Mouse (Mus musculus) testis, adult 2 months (tissue): Measurements from ENCODE around the gene Gnptab. TPM values are rescaled to one million over a fixed set of nuclear protein-coding genes. Genes with fewer than 3 reads are reported as not detected.
"Not testable (repeated sequence)": the region's sequence is repeated elsewhere in the genome, so short reads cannot be mapped to it uniquely, and the experiment has no call there.

ENCODE experiments used
- H3K27ac ChIP-seq: fragments of 200-500 bp; 2 replicates; pipeline ENCODE4 v1.5.1; 2012; ENCODE audit warnings: low read depth, low read length; ENCODE audit not compliant: control insufficient read depth, insufficient read depth
- H3K27me3 ChIP-seq: fragments of 200-500 bp; 2 replicates; pipeline ENCODE4 v1.6.1; 2012; ENCODE audit warnings: mild to moderate bottlenecking, low read length, moderate library complexity; ENCODE audit not compliant: control insufficient read depth, insufficient read depth
- H3K36me3 ChIP-seq: fragments of 200-500 bp; 2 replicates; pipeline ENCODE4 v1.6.1; 2012; ENCODE audit warnings: mild to moderate bottlenecking, low read length; ENCODE audit not compliant: control insufficient read depth, insufficient read depth
- H3K4me1 ChIP-seq: fragments of 200-500 bp; 2 replicates; pipeline ENCODE4 v1.6.1; 2012; ENCODE audit warnings: low read length; ENCODE audit not compliant: control insufficient read depth, insufficient read depth
- H3K4me3 ChIP-seq: fragments of 200-500 bp; 2 replicates; pipeline ENCODE4 v1.5.1; 2012; ENCODE audit warnings: low read depth, mild to moderate bottlenecking, low read length, moderate library complexity, mixed read lengths; ENCODE audit not compliant: control insufficient read depth
- CTCF ChIP-seq: fragments of 200-500 bp; IDR thresholded peaks from 2 replicates; pipeline ENCODE4 v1.5.1; 2012; ENCODE audit warnings: low read depth, mild to moderate bottlenecking, inconsistent platforms, low read length, moderate library complexity; ENCODE audit not compliant: control insufficient read depth, insufficient read depth, insufficient replicate concordance
- POLR2A ChIP-seq: fragments of 200-500 bp; IDR thresholded peaks from 2 replicates; pipeline ENCODE4 v1.6.1; 2012; ENCODE audit warnings: low read depth, mild to moderate bottlenecking, inconsistent platforms, low read length, moderate library complexity; ENCODE audit not compliant: control insufficient read depth
- polyA plus RNA-seq: library from polyadenylated mRNA; depleted of rRNA; stranded (reverse); fragments of >200 nt; gene quantifications from 2 replicates; pipeline ENCODE4 v1.2.3, GENCODE M21; 2012

The Gnptab gene
- polyA plus RNA-seq, 1 experiment = 10.0 TPM

GRCm38 (mm10) chr10:88362218-88362617, 16.7 kb upstream of the Gnptab start:
- Histone ChIP-seq H3K27ac (no peak overlapping the region), H3K27me3 (no peaks in the 10 kb centered on the region; the same call in 1 of the 2 replicates), H3K4me3 (no peak overlapping the region; the same call in 1 of the 2 replicates), H3K4me1 (peaks cover 2% of the 10 kb centered on the region; the same call in 1 of the 2 replicates), H3K36me3 (no peaks in the 10 kb centered on the region)
- TF ChIP-seq CTCF = no peak
- no peak for TF ChIP-seq POLR2A

DNA sequence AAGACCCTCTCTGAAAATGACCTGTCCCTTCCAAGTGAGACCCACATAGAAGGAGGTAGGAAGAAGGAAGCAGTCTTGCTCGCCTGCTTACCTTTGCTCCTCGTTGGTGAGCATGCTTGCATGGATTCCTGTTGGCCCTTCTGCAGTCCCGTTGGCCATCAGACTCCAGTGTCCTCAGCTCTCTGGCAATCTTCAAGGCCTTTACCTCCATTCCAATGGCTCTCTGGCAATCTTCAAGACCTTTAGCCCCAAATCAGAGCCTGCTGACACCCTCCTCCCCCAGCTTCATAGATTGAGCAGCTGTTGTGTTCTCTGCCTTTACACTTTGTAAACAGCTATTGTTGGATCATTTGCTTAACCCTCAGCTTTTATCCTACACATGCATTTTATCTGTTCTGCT, 14.7 kb upstream of the Gnptab start:
- Histone ChIP-seq H3K4me3 (peak overlapping the region; percentile 72), H3K27me3 (no peaks in the 10 kb centered on the region), H3K36me3 (no peaks in the 10 kb centered on the region), H3K27ac (no peak overlapping the region), H3K4me1 (no peaks in the 10 kb centered on the region)
- TF ChIP-seq CTCF = no peak

DNA sequence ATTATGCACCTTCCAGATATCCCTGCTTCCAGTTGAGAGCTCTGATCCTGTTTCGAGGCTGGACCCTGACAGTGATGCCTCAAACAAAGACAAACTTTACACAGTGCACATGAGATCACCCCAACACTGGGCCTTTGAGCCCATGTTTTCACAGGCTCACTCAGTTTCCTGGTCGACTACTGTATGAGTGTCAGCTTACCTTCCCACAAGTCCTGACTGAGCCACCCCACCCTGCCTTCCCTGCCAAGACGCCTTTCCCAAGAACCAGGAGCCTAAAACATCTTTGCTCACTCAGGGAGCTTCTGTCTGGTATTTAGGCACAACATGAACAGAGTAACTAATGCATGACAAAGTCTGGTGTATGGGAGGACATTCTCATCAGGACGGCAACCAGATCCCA, 9.7 kb upstream of the Gnptab start:
- Histone ChIP-seq H3K27ac (no peak overlapping the region), H3K4me1 (no peaks in the 10 kb centered on the region), H3K4me3 (no peak overlapping the region), H3K36me3 (no peaks in the 10 kb centered on the region), H3K27me3 (no peaks in the 10 kb centered on the region)
- TF ChIP-seq CTCF (no peak), POLR2A (no peak)

GRCm38 (mm10) chr10:88371793-88372192, 7.1 kb upstream of the Gnptab start:
- Histone ChIP-seq H3K4me3 (no peak overlapping the region), H3K4me1 (peaks cover 10% of the 10 kb centered on the region), H3K27me3 (no peaks in the 10 kb centered on the region), H3K27ac (no peak overlapping the region), H3K36me3 (no peaks in the 10 kb centered on the region)
- TF ChIP-seq CTCF (peak; percentile 58; the same call in 1 of the 2 replicates), POLR2A (no peak)

DNA sequence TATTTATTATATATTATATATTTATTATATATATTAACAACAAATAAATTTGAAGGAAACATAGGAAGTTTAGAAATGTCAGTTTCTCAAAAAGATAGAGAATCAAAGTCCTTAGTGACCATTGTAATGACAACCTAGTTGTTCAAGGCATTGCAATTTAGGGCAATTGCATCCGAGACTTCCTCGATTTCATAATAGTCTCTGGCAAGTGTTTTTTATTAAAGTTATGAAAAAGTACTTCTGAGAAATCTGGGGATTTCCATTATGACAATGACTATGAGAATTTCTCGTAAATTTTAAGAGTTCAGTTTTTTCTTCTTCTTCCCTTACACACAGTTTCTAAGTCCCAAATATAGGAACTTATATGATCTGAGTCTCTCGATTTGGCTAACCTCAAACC, 6.5 kb upstream of the Gnptab start:
- peaks cover 13% of the 10 kb centered on the region for H3K4me1 ChIP-seq
- no peak overlapping the region for H3K27ac ChIP-seq
- no peak for TF ChIP-seq POLR2A
- no peak for TF ChIP-seq CTCF
- no peaks in the 10 kb centered on the region for H3K27me3 ChIP-seq
- H3K4me3 ChIP-seq = no peak overlapping the region
- no peaks in the 10 kb centered on the region for H3K36me3 ChIP-seq

- not testable (repeated sequence) for H3K4me3 ChIP-seq, H3K27ac ChIP-seq, H3K27me3 ChIP-seq, H3K36me3 ChIP-seq
- H3K4me1 ChIP-seq = peaks cover 13% of the 10 kb centered on the region
These were observed 6.0 kb upstream of the Gnptab start for GRCm38 (mm10) chr10:88372945-88373344.

DNA sequence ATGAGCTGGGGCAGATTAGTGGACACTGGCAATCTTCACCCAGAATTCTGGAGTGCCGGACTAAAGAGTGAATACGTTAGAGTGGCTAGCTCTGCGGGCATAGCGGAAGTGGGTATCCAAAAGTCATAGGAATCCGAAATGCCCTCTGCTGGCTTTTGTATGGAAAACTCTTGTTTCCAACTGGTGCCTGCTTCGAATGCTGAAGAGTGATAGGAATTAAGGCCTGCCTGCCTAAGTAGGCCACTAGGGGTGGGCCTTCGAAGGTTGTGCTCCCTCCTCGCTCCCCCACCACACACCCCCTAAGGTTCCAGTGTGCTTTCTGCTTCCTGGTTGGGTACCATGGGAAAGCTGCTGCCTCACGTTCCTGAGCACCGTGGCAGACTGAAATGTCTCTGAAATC, 3.9 kb upstream of the Gnptab start:
- Histone ChIP-seq H3K27ac (no peak overlapping the region), H3K36me3 (no peaks in the 10 kb centered on the region), H3K27me3 (no peaks in the 10 kb centered on the region), H3K4me3 (no peak overlapping the region), H3K4me1 (peaks cover 17% of the 10 kb centered on the region)
- TF ChIP-seq POLR2A (no peak), CTCF (0 out of 2 replicates have a peak, but pooled peaks have one; percentile 8)

GRCm38 (mm10) chr10:88376770-88377169, 2.2 kb upstream of the Gnptab start:
- Histone ChIP-seq H3K36me3 (no peaks in the 10 kb centered on the region), H3K27me3 (no peaks in the 10 kb centered on the region), H3K4me3 (peak overlapping the region; percentile 62), H3K4me1 (peaks cover 19% of the 10 kb centered on the region), H3K27ac (peak overlapping the region; percentile 66)
- TF ChIP-seq POLR2A (no peak), CTCF (peak; percentile 63; the same call in 1 of the 2 replicates)
